Mouse (Mus musculus): ENCODE results near the gene Sipa1l3.

Gene Sipa1l3

GRCm38 (mm10) chr7:29281201-29282073 lies 237.0 kb downstream of the Sipa1l3 start, which contains the start of gene Spint2:
TSS of gene Spint2 (minus strand) at chr7:29281912.
- in situ Hi-C loops (cut with MboI) = no loop called here

- in situ Hi-C loops (cut with MboI) = no loop called here
Observed at GRCm38 (mm10) chr7:29280801-29281200, 237.6 kb downstream of the Sipa1l3 start.

- in situ Hi-C loops (cut with MboI) = no loop called here
Observed at GRCm38 (mm10) chr7:29279924-29280323, 238.5 kb downstream of the Sipa1l3 start.

- in situ Hi-C loops (cut with MboI) = no loop called here
Observed at GRCm38 (mm10) chr7:29279261-29279660, 239.2 kb downstream of the Sipa1l3 start.

- in situ Hi-C loops (cut with MboI) = no loop called here
Observed at GRCm38 (mm10) chr7:29277510-29277909, 240.9 kb downstream of the Sipa1l3 start.

GRCm38 (mm10) chr7:29276715-29277114 lies 241.7 kb downstream of the Sipa1l3 start:
- in situ Hi-C loops (cut with MboI) = no loop called here

GRCm38 (mm10) chr7:29271687-29272465 lies 246.6 kb downstream of the Sipa1l3 start:
- in situ Hi-C loops (cut with MboI) = no loop called here

- in situ Hi-C loops (cut with MboI) = no loop called here
Observed at GRCm38 (mm10) chr7:29270445-29270844, 248.0 kb downstream of the Sipa1l3 start.
